Mouse (Mus musculus) heart, embryonic 11.5 days (tissue): ENCODE measurements around the gene Tab1. TPM values are rescaled to one million over a fixed set of nuclear protein-coding genes. Genes with fewer than 3 reads are reported as not detected.

Source experiments
- ATAC-seq: fragments of 200-750 bp; cut with Nextera tagmentation; replicated peaks from 2 replicates; pipeline ENCODE4 v1.8.0; 2017; ENCODE audit warnings: moderate library complexity; ENCODE audit not compliant: insufficient number of reproducible peaks, low FRiP score, low TSS enrichment
- H3K27ac ChIP-seq: fragments of 300-500 bp; sonication (generic); 2 replicates; pipeline ENCODE4 v1.5.1; 2014; ENCODE audit warnings: mild to moderate bottlenecking, low read depth, low read length
- H3K27me3 ChIP-seq: fragments of 300-500 bp; sonication (generic); 2 replicates; pipeline ENCODE4 v1.6.1; 2014; ENCODE audit warnings: mild to moderate bottlenecking, low read length, mixed read lengths; ENCODE audit not compliant: control insufficient read depth, insufficient read depth
- H3K36me3 ChIP-seq: fragments of 300-500 bp; sonication (generic); 2 replicates; pipeline ENCODE4 v1.6.1; 2014; ENCODE audit warnings: mild to moderate bottlenecking, low read length, moderate library complexity, mixed read lengths; ENCODE audit not compliant: control insufficient read depth, insufficient read depth
- H3K4me1 ChIP-seq: fragments of 300-500 bp; sonication (generic); 2 replicates; pipeline ENCODE4 v1.6.1; 2014; ENCODE audit warnings: low read length; ENCODE audit not compliant: control insufficient read depth, insufficient read depth
- H3K4me2 ChIP-seq: fragments of 300-500 bp; sonication (generic); 2 replicates; pipeline ENCODE4 v1.6.1; 2014; ENCODE audit warnings: mild to moderate bottlenecking, moderate library complexity
- H3K4me3 ChIP-seq: fragments of 300-500 bp; sonication (generic); 2 replicates; pipeline ENCODE4 v1.5.1; 2014; ENCODE audit warnings: low read depth, low read length
- H3K9ac ChIP-seq: fragments of 300-500 bp; sonication (generic); 2 replicates; pipeline ENCODE4 v1.6.1; 2014; ENCODE audit warnings: mild to moderate bottlenecking, low read depth, low read length, moderate library complexity
- H3K9me3 ChIP-seq: fragments of 300-500 bp; sonication (generic); replicated peaks from 2 replicates; pipeline ENCODE4 v1.6.1; 2016; ENCODE audit warnings: low read length; ENCODE audit not compliant: control insufficient read depth
- WGBS: fragments of 180-500 bp; shearing (Covaris S2); extraction: QIAGEN DNeasy Blood & Tissue Kit; methylation state at CpG from one replicate; pipeline ENCODE4 v1.1.7; 2014; ENCODE audit not compliant: insufficient replicate concordance; 5-methylcytosine and 5-hydroxymethylcytosine counted together
- polyA plus RNA-seq: library from polyadenylated mRNA; unstranded; fragments of >200 nt; fragmentation: Nextera tagmentation; extraction: Ambion mirVana; gene quantifications from 2 replicates; pipeline ENCODE4 v1.2.1, GENCODE M21; 2014

Tab1 gene
- 18.8 and 25.1 TPM in 2 replicates for polyA plus RNA-seq

DNA sequence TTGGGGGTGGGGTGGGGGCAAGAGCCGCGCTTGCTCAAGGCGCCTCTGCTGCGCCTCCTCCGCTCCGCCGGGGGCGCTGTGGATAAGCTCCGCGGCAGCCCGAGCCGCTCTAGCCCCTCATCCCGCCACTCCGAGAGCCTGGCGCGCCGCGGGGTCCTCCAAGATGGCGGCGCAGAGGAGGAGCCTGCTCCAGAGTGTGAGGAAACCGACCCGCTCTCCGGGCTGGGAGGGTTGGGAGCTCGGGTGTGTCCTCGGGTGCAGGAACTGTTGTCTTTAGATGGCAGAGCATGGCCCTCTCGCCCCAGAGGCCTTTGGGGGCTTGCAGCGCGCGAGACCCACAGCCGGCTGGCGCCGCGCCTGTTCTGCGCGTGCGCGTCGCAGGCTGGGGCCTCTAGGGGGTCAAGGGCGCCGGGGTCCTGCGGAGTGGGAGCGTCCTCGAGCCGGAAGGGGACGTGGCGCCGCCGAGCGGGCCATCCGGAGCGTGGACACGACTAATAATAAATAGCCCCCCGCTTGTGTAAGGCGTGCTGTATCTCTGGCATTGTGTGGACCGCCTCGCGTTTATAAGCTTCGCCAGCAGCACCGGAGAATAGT lies at the start of gene Tab1:
Tab1 (plus strand) TSS at position 135 of the 594 bp plus-strand sequence.
- Histone ChIP-seq H3K27me3 (no peaks in the 10 kb centered on the region), H3K4me3 (peak within 1 kb of the TSS; percentile 77), H3K36me3 (0 out of 2 replicates have a peak, but pooled peaks cover 2% of the 10 kb centered on the region), H3K9ac (peak within 1 kb of the TSS; percentile 97), H3K4me2 (peak within 1 kb of the TSS; percentile 81), H3K4me1 (peaks cover 27% of the 10 kb centered on the region), H3K27ac (peak within 1 kb of the TSS; percentile 100), H3K9me3 (no peaks in the 10 kb centered on the region)
- under 1% methylated on average over 54 of the region's 59 CpGs for WGBS
- ATAC-seq = peak; percentile 85

DNA sequence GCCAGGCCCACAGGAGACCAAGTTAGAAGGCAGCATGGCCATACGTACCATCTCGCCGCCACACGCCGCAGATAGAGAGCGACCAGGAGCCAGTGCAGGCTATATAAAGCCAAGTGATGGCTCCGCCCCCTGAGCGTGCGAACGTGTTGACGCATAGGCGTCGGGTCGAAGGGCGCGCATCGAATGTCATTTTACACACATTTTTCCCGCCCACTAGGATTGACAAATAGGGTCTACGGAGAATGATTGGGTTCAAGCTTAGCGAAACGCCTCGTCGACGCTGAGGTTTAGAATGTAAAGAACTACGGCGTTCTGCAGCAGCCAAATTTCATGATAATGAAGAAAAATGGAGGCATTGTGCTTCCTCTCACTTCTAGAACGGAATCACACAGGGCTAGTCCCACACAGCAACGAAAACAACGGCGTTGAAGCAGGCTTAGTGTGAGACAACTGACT lies 49.6 kb upstream of the Tab1 start:
- Histone ChIP-seq H3K27me3 (no peaks in the 10 kb centered on the region), H3K9ac (peak overlapping the region; percentile 96), H3K36me3 (peaks cover 33% of the 10 kb centered on the region), H3K4me2 (peak overlapping the region; percentile 88), H3K9me3 (no peaks in the 10 kb centered on the region), H3K27ac (peak overlapping the region; percentile 91), H3K4me3 (peak overlapping the region; percentile 85), H3K4me1 (peaks cover 22% of the 10 kb centered on the region)
- ATAC-seq = peak; percentile 92
- WGBS = under 1% methylated on average over 30 of the region's 30 CpGs

DNA sequence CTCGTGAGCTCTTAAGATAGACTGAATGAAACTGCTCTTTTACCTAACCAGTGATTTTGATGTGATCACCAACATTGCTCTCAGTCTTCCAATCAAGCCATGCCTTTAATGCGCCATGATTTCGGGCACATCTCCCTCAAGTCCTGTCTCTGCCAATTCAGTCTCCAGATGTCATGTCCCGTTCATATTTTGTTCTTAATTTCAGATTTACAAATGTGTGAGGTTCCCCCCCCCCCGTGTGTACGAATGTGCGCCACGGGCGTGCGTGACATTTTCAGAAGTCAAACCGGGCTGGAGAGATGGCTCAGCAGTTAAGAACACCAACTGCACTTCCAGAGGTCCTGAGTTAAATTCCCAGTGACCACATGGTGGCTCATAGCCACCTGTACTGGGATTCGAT lies 49.2 kb upstream of the Tab1 start:
- H3K27me3 ChIP-seq = no peaks in the 10 kb centered on the region

DNA sequence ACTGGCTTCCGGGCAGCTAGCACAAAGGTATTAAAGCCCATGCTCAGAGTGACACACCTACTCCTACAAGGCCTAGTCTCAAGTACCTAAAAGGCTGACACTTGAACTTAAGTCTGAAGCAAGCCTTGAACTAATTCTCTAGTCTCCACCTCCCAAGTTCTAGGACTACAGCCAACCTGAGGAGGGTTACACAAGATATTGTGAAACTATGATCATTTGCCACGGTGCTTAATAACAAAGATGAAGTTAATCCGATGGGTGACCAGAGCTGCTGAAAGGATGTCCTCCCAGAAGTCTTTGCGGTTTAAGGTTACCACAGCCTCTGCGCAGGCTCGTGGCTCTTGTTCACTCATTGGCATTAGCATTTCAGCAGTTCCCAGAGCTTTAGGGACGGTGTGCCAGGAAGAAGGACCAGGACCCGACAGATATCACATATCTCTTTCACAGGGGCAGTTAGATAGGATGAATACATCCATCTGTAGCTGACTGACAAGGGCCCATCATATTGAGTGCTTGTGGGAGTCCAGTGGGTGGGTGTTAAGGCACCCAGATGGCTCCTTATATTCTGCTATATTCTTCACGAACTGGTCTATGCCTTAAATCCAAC lies 45.4 kb upstream of the Tab1 start:
- WGBS = 79% methylated on average over 9 of the region's 9 CpGs
- no peak overlapping the region for H3K27ac ChIP-seq
- H3K4me3 ChIP-seq = no peak overlapping the region
- H3K4me1 ChIP-seq = no peaks in the 10 kb centered on the region
- peaks cover 22% of the 10 kb centered on the region for H3K27me3 ChIP-seq
- H3K36me3 ChIP-seq = no peaks in the 10 kb centered on the region
- H3K4me2 ChIP-seq = no peak overlapping the region
- no peak for ATAC-seq
- H3K9me3 ChIP-seq = no peaks in the 10 kb centered on the region
- no peak overlapping the region for H3K9ac ChIP-seq

More for the DNA sequence above, 49.2 kb upstream of the Tab1 start:
- Histone ChIP-seq H3K9ac (peak overlapping the region; percentile 76), H3K4me2 (peak overlapping the region; percentile 88), H3K27ac (peak overlapping the region; percentile 83), H3K4me3 (peak overlapping the region; percentile 85), H3K36me3 (peaks cover 30% of the 10 kb centered on the region), H3K9me3 (no peaks in the 10 kb centered on the region), H3K4me1 (peaks cover 22% of the 10 kb centered on the region)
- WGBS = 2% methylated on average over 12 of the region's 12 CpGs
- ATAC-seq = peak; percentile 2; the same call in 1 of the 2 replicates

DNA sequence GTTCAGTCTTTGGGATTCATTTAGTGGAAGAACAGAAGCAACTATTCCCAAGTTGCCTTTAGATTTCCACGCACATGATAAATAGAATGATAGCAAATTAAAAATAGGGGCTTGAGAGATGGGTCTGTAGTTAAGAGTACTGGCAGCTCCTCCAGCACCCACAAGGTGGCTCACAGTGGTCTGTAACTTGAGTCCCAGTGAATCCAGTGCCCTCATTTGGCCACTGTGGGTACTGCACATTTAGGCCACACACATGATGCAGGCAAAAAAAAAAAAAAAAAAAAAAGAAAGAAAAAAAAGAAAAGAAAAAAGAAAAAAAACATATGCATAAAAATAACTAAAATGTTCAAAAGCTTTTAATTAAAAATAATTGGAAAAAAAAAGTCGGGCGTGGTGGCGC lies 44.3 kb upstream of the Tab1 start:
- no peak overlapping the region for H3K9ac ChIP-seq
- H3K4me3 ChIP-seq = no peak overlapping the region
- H3K4me2 ChIP-seq = no peak overlapping the region
- no peak for ATAC-seq
- H3K27ac ChIP-seq = no peak overlapping the region
- H3K4me1 ChIP-seq = no peaks in the 10 kb centered on the region
- H3K27me3 ChIP-seq = peaks cover 30% of the 10 kb centered on the region
- no peaks in the 10 kb centered on the region for H3K9me3 ChIP-seq
- WGBS = 28% methylated on average over 4 of the region's 4 CpGs
- H3K36me3 ChIP-seq = no peaks in the 10 kb centered on the region

DNA sequence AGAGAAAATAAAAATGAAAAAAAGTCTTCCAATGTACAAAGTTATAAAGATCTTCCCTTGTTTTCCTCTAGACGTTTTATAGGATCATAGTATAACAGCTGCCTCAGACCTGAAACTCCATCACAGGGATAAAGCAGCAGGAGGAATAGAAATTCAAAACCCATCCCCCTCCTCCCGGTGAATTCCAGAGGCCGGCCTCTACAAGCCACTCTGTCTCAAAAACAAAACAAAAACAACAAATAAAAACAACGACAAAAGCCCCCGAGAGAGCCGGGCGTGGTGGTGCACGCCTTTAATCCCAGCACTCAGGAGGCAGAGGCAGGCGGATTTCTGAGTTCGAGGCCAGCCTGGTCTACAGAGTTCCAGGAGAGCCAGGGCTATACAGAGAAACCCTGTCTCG lies 42.8 kb upstream of the Tab1 start:
- Histone ChIP-seq H3K36me3 (no peaks in the 10 kb centered on the region), H3K27me3 (peaks cover 34% of the 10 kb centered on the region)

DNA sequence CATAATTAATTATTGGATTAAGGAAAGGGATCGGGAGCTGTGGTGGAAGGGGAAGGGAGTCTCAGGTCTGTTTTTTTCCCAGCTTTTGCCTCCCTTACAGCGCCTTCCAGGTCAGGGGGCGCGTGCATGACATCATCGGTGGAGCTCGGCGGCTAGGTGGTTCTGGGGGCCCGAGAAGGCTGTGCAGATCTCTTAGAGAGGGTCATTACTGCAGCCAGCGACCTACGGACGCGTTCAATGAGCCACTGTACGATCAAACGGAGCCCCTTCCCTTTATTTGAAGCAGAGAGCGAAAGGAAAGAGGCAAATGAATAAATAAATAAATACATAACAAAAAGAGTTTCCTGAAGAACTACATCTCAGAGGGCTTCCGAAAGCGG lies 42.2 kb upstream of the Tab1 start:
- peak overlapping the region; percentile 73 for H3K4me3 ChIP-seq
- peak; percentile 53; the same call in 1 of the 2 replicates for ATAC-seq
- H3K4me2 ChIP-seq = peak overlapping the region; percentile 98
- no peaks in the 10 kb centered on the region for H3K9me3 ChIP-seq
- no peaks in the 10 kb centered on the region for H3K4me1 ChIP-seq
- WGBS = 3% methylated on average over 17 of the region's 17 CpGs
- H3K36me3 ChIP-seq = no peaks in the 10 kb centered on the region
- H3K27me3 ChIP-seq = peaks cover 36% of the 10 kb centered on the region
- H3K9ac ChIP-seq = peak overlapping the region; percentile 76
- no peak overlapping the region for H3K27ac ChIP-seq

More for the DNA sequence above, 42.8 kb upstream of the Tab1 start:
- Histone ChIP-seq H3K4me1 (no peaks in the 10 kb centered on the region), H3K4me2 (no peak overlapping the region), H3K9ac (no peak overlapping the region), H3K4me3 (no peak overlapping the region), H3K9me3 (no peaks in the 10 kb centered on the region), H3K27ac (no peak overlapping the region)
- ATAC-seq = no peak
- 62% methylated on average over 11 of the region's 11 CpGs for WGBS

DNA sequence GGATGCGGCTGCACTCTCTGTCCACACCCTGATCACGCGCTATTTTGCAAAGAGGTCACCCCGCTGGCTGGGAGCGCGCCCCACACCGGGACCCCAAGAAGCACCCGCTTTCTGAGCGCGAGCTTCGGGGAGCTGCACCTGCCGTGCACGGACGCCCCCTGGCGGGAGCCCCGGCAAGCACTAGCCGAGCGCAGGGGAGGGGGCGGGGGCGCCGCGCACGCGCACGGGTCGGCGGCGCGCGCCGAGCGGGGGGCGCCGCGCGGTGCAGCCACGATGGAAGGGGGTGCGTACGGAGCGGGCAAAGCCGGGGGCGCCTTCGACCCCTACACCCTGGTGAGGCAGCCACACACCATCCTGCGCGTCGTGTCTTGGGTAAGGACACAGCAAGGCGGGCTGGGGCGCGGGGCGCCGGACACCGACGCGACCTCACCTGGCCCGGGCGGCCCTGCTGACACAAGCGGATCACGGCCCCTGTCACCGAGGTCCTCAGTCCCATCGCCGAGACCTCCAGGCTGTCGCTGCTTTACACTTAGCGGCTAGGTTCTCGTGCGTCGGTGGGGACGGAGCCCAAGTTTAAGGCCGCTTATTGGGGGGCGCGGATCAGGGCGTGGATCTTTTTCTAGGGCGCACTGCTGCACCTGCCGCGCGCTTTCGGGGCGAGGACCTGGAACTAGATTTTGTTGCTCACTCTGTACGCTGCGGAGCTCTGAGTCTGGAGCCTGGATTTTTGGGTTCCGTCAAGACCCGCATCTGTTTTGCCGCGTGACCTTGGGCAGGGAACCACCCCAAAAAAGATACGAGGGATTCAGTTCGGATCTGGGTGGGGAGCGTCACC lies 41.6 kb upstream of the Tab1 start, which contains the start of the genes Syngr1 and Rpl3:
Syngr1 (plus strand) TSS at position 214 of the 835 bp plus-strand sequence.
Rpl3 (minus strand) TSS at position 748 of the 835 bp plus-strand sequence.
- Histone ChIP-seq H3K4me1 (no peaks in the 10 kb centered on the region), H3K9me3 (no peaks in the 10 kb centered on the region), H3K9ac (peak within 1 kb of the TSS; percentile 76), H3K27ac (no peak within 1 kb of the TSS), H3K36me3 (no peaks in the 10 kb centered on the region), H3K27me3 (peaks cover 39% of the 10 kb centered on the region), H3K4me3 (peak within 1 kb of the TSS; percentile 73), H3K4me2 (peak within 1 kb of the TSS; percentile 98)
- WGBS = under 1% methylated on average over 57 of the region's 86 CpGs
- ATAC-seq = no peak; the same call in 1 of the 2 replicates
